Mouse (Mus musculus): Measurements from ENCODE around the gene Gm45062. TPM values are rescaled to one million over a fixed set of nuclear protein-coding genes. Genes with fewer than 3 reads are reported as not detected.

Gene Gm45062
- polyA plus RNA-seq, 1 experiment from 2014 or later: 4.2 TPM

- peaks cover 3% of the 10 kb centered on the region; the same call in 1 of the 2 replicates for H3K36me3 ChIP-seq (ENCODE audit: control insufficient read depth, insufficient read depth, low read length)
- no peaks in the 10 kb centered on the region for H3K4me1 ChIP-seq (ENCODE audit: control insufficient read depth in 2 of 2, insufficient read depth in 2 of 2, low read length in 2 of 2)
- ATAC-seq (ENCODE audit: insufficient number of reproducible peaks, insufficient read depth, low FRiP score, low read depth): no peak
- no peaks in the 10 kb centered on the region for H3K9me3 ChIP-seq (ENCODE audit: control insufficient read depth, low read length)
- H3K27ac ChIP-seq (replicated peaks in 1 of 2; ENCODE audit: control insufficient read depth in 1 of 2, insufficient read depth in 1 of 2, low read depth in 2 of 2, low read length in 2 of 2): no peak overlapping the region
- H3K4me2 ChIP-seq (ENCODE audit: low read length): no peak overlapping the region
- H3K9ac ChIP-seq (ENCODE audit: low read length): no peak overlapping the region
- no peak overlapping the region for H3K4me3 ChIP-seq (ENCODE audit: control insufficient read depth in 1 of 2, insufficient read depth in 1 of 2, low read depth in 1 of 2, low read length in 2 of 2)
- 91% methylated on average over 5 of the region's 5 CpGs for WGBS
- no peaks in the 10 kb centered on the region for H3K27me3 ChIP-seq (ENCODE audit: control insufficient read depth, insufficient read depth, low read length)
Observed at GRCm38 (mm10) chr6:8544822-8545221, 285.6 kb downstream of the Gm45062 start.

GRCm38 (mm10) chr6:8545780-8546179 lies 286.5 kb downstream of the Gm45062 start:
- H3K27me3 ChIP-seq (ENCODE audit: control insufficient read depth, insufficient read depth, low read length): no peaks in the 10 kb centered on the region

GRCm38 (mm10) chr6:8551155-8551554 lies 291.9 kb downstream of the Gm45062 start:
- no peaks in the 10 kb centered on the region for H3K9me3 ChIP-seq (ENCODE audit: control insufficient read depth, low read length)
- no peak overlapping the region for H3K4me3 ChIP-seq (ENCODE audit: control insufficient read depth in 1 of 2, insufficient read depth in 1 of 2, low read depth in 1 of 2, low read length in 2 of 2)
- no peaks in the 10 kb centered on the region for H3K4me1 ChIP-seq (ENCODE audit: control insufficient read depth in 2 of 2, insufficient read depth in 2 of 2, low read length in 2 of 2)
- ATAC-seq (ENCODE audit: insufficient number of reproducible peaks, insufficient read depth, low FRiP score, low read depth): no peak
- no peaks in the 10 kb centered on the region; the same call in 1 of the 2 replicates for H3K36me3 ChIP-seq (ENCODE audit: control insufficient read depth, insufficient read depth, low read length)
- H3K27me3 ChIP-seq (ENCODE audit: control insufficient read depth, insufficient read depth, low read length): no peaks in the 10 kb centered on the region
- WGBS: 94% methylated on average over 2 of the region's 2 CpGs
- no peak overlapping the region for H3K4me2 ChIP-seq (ENCODE audit: low read length)
- no peak overlapping the region for H3K27ac ChIP-seq (replicated peaks in 1 of 2; ENCODE audit: control insufficient read depth in 1 of 2, insufficient read depth in 1 of 2, low read depth in 2 of 2, low read length in 2 of 2)
- no peak overlapping the region for H3K9ac ChIP-seq (ENCODE audit: low read length)

More at GRCm38 (mm10) chr6:8545780-8546179, 286.5 kb downstream of the Gm45062 start:
- H3K9me3 ChIP-seq (ENCODE audit: control insufficient read depth, low read length): no peaks in the 10 kb centered on the region
- no peak overlapping the region for H3K27ac ChIP-seq (replicated peaks in 1 of 2; ENCODE audit: control insufficient read depth in 1 of 2, insufficient read depth in 1 of 2, low read depth in 2 of 2, low read length in 2 of 2)
- H3K9ac ChIP-seq (ENCODE audit: low read length): no peak overlapping the region
- peaks cover 3% of the 10 kb centered on the region; the same call in 1 of the 2 replicates for H3K36me3 ChIP-seq (ENCODE audit: control insufficient read depth, insufficient read depth, low read length)
- ATAC-seq (ENCODE audit: insufficient number of reproducible peaks, insufficient read depth, low FRiP score, low read depth): no peak
- WGBS: 89% methylated on average over 7 of the region's 7 CpGs
- H3K4me3 ChIP-seq (ENCODE audit: control insufficient read depth in 1 of 2, insufficient read depth in 1 of 2, low read depth in 1 of 2, low read length in 2 of 2): no peak overlapping the region
- H3K4me1 ChIP-seq (ENCODE audit: control insufficient read depth in 2 of 2, insufficient read depth in 2 of 2, low read length in 2 of 2): no peaks in the 10 kb centered on the region
- no peak overlapping the region for H3K4me2 ChIP-seq (ENCODE audit: low read length)

- H3K9me3 ChIP-seq (ENCODE audit: control insufficient read depth, low read length): no peaks in the 10 kb centered on the region
- no peaks in the 10 kb centered on the region for H3K4me1 ChIP-seq (ENCODE audit: control insufficient read depth in 2 of 2, insufficient read depth in 2 of 2, low read length in 2 of 2)
- ATAC-seq (ENCODE audit: insufficient number of reproducible peaks, insufficient read depth, low FRiP score, low read depth): no peak
- no peak overlapping the region for H3K9ac ChIP-seq (ENCODE audit: low read length)
- H3K36me3 ChIP-seq (ENCODE audit: control insufficient read depth, insufficient read depth, low read length): 0 out of 2 replicates have a peak, but pooled peaks cover 3% of the 10 kb centered on the region
- H3K4me2 ChIP-seq (ENCODE audit: low read length): no peak overlapping the region
- 93% methylated on average over 5 of the region's 5 CpGs for WGBS
- no peak overlapping the region for H3K27ac ChIP-seq (replicated peaks in 1 of 2; ENCODE audit: control insufficient read depth in 1 of 2, insufficient read depth in 1 of 2, low read depth in 2 of 2, low read length in 2 of 2)
- H3K4me3 ChIP-seq (ENCODE audit: control insufficient read depth in 1 of 2, insufficient read depth in 1 of 2, low read depth in 1 of 2, low read length in 2 of 2): no peak overlapping the region
- no peaks in the 10 kb centered on the region for H3K27me3 ChIP-seq (ENCODE audit: control insufficient read depth, insufficient read depth, low read length)
Observed at GRCm38 (mm10) chr6:8556849-8557571, 297.8 kb downstream of the Gm45062 start.

GRCm38 (mm10) chr6:8560682-8561081 lies 301.4 kb downstream of the Gm45062 start:
- H3K27me3 ChIP-seq (ENCODE audit: control insufficient read depth, insufficient read depth, low read length): no peaks in the 10 kb centered on the region
- no peak for ATAC-seq (ENCODE audit: insufficient number of reproducible peaks, insufficient read depth, low FRiP score, low read depth)
- H3K4me3 ChIP-seq (ENCODE audit: control insufficient read depth in 1 of 2, insufficient read depth in 1 of 2, low read depth in 1 of 2, low read length in 2 of 2): no peak overlapping the region
- no peak overlapping the region for H3K27ac ChIP-seq (replicated peaks in 1 of 2; ENCODE audit: control insufficient read depth in 1 of 2, insufficient read depth in 1 of 2, low read depth in 2 of 2, low read length in 2 of 2)
- H3K9ac ChIP-seq (ENCODE audit: low read length): no peak overlapping the region
- H3K36me3 ChIP-seq (ENCODE audit: control insufficient read depth, insufficient read depth, low read length): peaks cover 6% of the 10 kb centered on the region; the same call in 1 of the 2 replicates
- WGBS: 96% methylated on average over 2 of the region's 2 CpGs
- no peaks in the 10 kb centered on the region for H3K4me1 ChIP-seq (ENCODE audit: control insufficient read depth in 2 of 2, insufficient read depth in 2 of 2, low read length in 2 of 2)
- H3K9me3 ChIP-seq (ENCODE audit: control insufficient read depth, low read length): no peaks in the 10 kb centered on the region
- no peak overlapping the region for H3K4me2 ChIP-seq (ENCODE audit: low read length)

GRCm38 (mm10) chr6:8582377-8582776 lies 323.1 kb downstream of the Gm45062 start:
- no peak overlapping the region for H3K27ac ChIP-seq (replicated peaks in 1 of 2; ENCODE audit: control insufficient read depth in 1 of 2, insufficient read depth in 1 of 2, low read depth in 2 of 2, low read length in 2 of 2)
- no peaks in the 10 kb centered on the region for H3K4me1 ChIP-seq (ENCODE audit: control insufficient read depth in 2 of 2, insufficient read depth in 2 of 2, low read length in 2 of 2)
- H3K9me3 ChIP-seq (ENCODE audit: control insufficient read depth, low read length): no peaks in the 10 kb centered on the region
- WGBS: 92% methylated on average over 9 of the region's 9 CpGs
- H3K4me3 ChIP-seq (ENCODE audit: control insufficient read depth in 1 of 2, insufficient read depth in 1 of 2, low read depth in 1 of 2, low read length in 2 of 2): no peak overlapping the region
- 0 out of 2 replicates have a peak, but pooled peaks cover 3% of the 10 kb centered on the region for H3K36me3 ChIP-seq (ENCODE audit: control insufficient read depth, insufficient read depth, low read length)
- no peaks in the 10 kb centered on the region for H3K27me3 ChIP-seq (ENCODE audit: control insufficient read depth, insufficient read depth, low read length)
- no peak overlapping the region for H3K9ac ChIP-seq (ENCODE audit: low read length)
- ATAC-seq (ENCODE audit: insufficient number of reproducible peaks, insufficient read depth, low FRiP score, low read depth): no peak
- no peak overlapping the region for H3K4me2 ChIP-seq (ENCODE audit: low read length)

GRCm38 (mm10) chr6:8583892-8584291 lies 324.6 kb downstream of the Gm45062 start:
- ATAC-seq (ENCODE audit: insufficient number of reproducible peaks, insufficient read depth, low FRiP score, low read depth): no peak
- no peak overlapping the region for H3K4me3 ChIP-seq (ENCODE audit: control insufficient read depth in 1 of 2, insufficient read depth in 1 of 2, low read depth in 1 of 2, low read length in 2 of 2)
- 60% methylated on average over 3 of the region's 3 CpGs for WGBS

More at GRCm38 (mm10) chr6:8583892-8584291, 324.6 kb downstream of the Gm45062 start:
- Histone ChIP-seq H3K9me3 (ENCODE audit: control insufficient read depth, low read length) (no peaks in the 10 kb centered on the region), H3K27me3 (ENCODE audit: control insufficient read depth, insufficient read depth, low read length) (no peaks in the 10 kb centered on the region), H3K27ac (replicated peaks in 1 of 2; ENCODE audit: control insufficient read depth in 1 of 2, insufficient read depth in 1 of 2, low read depth in 2 of 2, low read length in 2 of 2) (no peak overlapping the region), H3K36me3 (ENCODE audit: control insufficient read depth, insufficient read depth, low read length) (0 out of 2 replicates have a peak, but pooled peaks cover 3% of the 10 kb centered on the region), H3K4me2 (ENCODE audit: low read length) (no peak overlapping the region), H3K4me1 (ENCODE audit: control insufficient read depth in 2 of 2, insufficient read depth in 2 of 2, low read length in 2 of 2) (no peaks in the 10 kb centered on the region), H3K9ac (ENCODE audit: low read length) (no peak overlapping the region)
